7 mouse cellular contexts compared by ENCODE assay signal in genomic region chr11:109363191-109364133, GRCm38 (mm10). TPM values are rescaled to one million over a fixed set of nuclear protein-coding genes. Genes with fewer than 3 reads are reported as not detected.
DNase-seq lines count a peak whose midpoint lies in the region; ATAC-seq lines count a peak whose summit lies in the region.

No protein-coding gene starts in this region.

- peak overlapping the region; percentile 97 for H3K27ac ChIP-seq in liver, embryonic 15.5 days (replicated peaks)

- no peaks in the 10 kb centered on the region for H3K27me3 ChIP-seq in liver, embryonic 15.5 days

- intact Hi-C loops in gastrocnemius, postnatal 14 days (cut with DNase I; ENCODE audit: low total_unique reads) = no loop called here

- H3K9me3 ChIP-seq in liver, embryonic 15.5 days (replicated peaks) = no peaks in the 10 kb centered on the region

- peaks cover 66% of the 10 kb centered on the region for H3K4me1 ChIP-seq in liver, embryonic 15.5 days (replicated peaks)

- peak overlapping the region; percentile 96 for H3K9ac ChIP-seq in liver, embryonic 15.5 days

- under 1% methylated on average over 53 of the region's 53 CpGs for WGBS in liver, embryonic 15.5 days (ENCODE audit: insufficient replicate concordance)

- DNase-seq in T-cell, adult 2 months (ENCODE audit: low spot score) = peak; percentile 72
- DNase-seq in c-Kit-negative CD71-positive TER-119-positive erythroid progenitor cells, embryonic 14.5 days (ENCODE audit: low read depth, low spot score) = peak; percentile 43
- DNase-seq in gastrocnemius, postnatal 14 days = peak; percentile 47
- peak; percentile 75 for DNase-seq in induced T-regulatory cell, adult 2 months (ENCODE audit: low read depth)
- peak; percentile 65 for DNase-seq in naive thymus-derived CD4-positive, alpha-beta T cell, adult 2 months (ENCODE audit: low read depth)
- DNase-seq in retina, postnatal 1 day = no peak

- H3K4me3 ChIP-seq in liver, embryonic 15.5 days (replicated peaks) = peak overlapping the region; percentile 85

- peak; percentile 51 for ATAC-seq in liver, embryonic 15.5 days (ENCODE audit: insufficient read depth)

- H3K36me3 ChIP-seq in liver, embryonic 15.5 days (replicated peaks) = peaks cover 30% of the 10 kb centered on the region

- peak overlapping the region; percentile 81 for H3K4me2 ChIP-seq in liver, embryonic 15.5 days

RNA-seq across cellular contexts. Expression of gene Gna13, which starts 0.8 kb away (rescaled TPM):
- 10 to 100 TPM; 27.1 to 29.7 TPM for total RNA-seq in gastrocnemius, postnatal 14 days (2021)
- polyA plus RNA-seq in liver, embryonic 15.5 days (2015; fragmentation: Nextera tagmentation; extraction: Ambion mirVana) = 13.3 and 14.7 TPM in 2 replicates

RNA-seq across cellular contexts. Expression of gene 9930022D16Rik, which starts 50.3 kb away (rescaled TPM):
- not detected for total RNA-seq in gastrocnemius, postnatal 14 days (2021)
- not detected in 2 replicates for polyA plus RNA-seq in liver, embryonic 15.5 days (2015; fragmentation: Nextera tagmentation; extraction: Ambion mirVana)
